Mouse (Mus musculus): Measurements from ENCODE around the gene Itgb7.
"Not testable (repeated sequence)": the region's sequence is repeated elsewhere in the genome, so short reads cannot be mapped to it uniquely, and the experiment has no call there.

Itgb7 gene

DNA sequence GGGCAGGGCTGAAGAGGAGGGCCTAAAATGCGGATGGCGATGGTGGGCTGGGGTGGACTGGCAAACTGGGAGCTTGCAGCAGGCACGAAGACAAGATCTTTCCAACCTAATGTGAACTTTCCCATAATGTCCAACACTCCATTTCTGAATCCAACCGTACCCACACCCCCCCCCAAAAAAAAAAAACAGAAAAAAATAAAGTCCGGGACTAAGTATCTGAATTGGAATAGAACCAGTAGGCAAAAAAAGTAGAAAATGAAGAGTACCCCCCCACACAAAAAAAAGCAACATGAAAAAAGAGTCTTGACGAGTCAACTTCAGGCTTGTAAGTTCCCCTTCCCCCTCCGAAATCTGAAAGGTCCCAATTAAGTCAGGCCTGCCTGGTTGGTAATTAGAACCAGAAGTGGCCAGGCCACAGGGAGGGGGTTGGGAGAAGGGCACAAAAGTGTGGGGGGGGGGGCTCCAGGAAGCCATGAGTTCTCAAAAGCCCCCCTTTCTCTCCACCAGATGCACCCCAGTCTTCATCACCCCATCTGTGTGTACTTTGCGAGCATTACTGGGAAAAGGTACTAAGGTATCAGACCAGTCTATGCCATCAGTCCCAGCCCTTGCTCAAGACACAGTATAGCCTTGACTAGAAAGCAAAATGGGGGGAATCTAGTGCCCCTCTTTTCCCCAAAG, 16.5 kb upstream of the Itgb7 start:
- peak; percentile 31 for DNase-seq

DNA sequence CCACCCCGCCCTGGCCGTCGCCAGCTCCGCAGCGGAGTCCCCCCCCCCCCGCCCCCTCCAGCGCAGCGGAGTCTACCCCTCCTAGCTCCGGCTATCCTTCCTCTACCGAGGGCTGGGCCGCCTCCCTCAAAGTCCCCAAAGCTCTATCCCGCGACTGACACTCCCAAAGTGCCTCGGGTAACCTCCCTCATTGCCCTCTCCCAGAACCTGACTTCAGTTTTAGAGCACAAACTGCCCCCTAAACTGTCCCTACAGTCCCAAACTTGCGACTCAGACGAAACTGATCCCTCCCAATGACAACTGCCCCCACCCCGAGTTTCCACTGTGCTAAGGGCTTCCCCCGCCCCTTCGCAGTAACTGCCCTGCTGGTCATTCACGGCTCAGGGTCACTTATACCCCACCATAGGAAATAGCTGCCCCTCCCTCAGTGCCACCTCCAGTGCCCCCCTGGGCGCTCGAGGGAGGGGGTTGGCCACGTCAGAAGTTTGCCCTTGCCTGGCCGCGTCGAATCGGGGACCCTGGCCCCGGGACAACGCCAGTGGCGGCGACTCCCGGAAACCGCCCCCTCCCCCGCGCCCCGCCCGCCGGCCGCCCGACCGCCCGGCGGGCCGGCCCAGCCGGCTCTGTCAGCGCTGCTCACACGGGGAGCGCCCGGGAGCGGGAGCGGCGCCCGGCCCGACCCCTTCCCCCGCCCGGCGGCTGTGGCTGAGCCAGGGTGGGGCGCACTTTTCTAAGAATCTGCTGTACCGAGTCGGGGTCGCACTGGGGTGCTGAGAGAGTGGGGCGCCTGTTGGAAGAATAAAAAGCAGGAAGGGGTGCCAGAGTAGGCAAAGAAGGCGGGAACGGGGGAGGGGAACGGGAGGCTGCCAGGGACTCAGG, 15.7 kb upstream of the Itgb7 start:
- peak; percentile 90 for DNase-seq

DNA sequence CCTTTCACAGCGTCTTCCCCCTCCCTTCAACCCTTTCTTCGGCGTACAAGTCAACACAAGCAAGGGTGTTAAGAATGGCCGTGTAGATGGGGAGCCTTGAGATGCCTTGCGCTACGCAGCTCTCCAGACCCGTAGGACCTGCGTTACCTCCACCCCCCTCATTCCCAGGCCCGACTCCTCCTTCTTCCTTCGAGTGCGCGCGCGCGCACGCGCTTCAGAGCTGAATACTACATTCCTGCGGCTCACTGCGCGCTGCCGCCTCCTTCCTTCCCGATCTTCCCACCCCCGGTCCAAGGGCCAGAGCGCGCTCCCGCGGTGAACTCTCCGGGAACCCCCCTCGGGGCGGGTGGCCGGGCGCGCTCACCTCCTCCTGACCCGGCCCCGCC, 15.1 kb upstream of the Itgb7 start:
- peak; percentile 99 for DNase-seq

GRCm38 (mm10) chr15:102245891-102246741, 14.4 kb upstream of the Itgb7 start:
- DNase-seq = peak; percentile 89

DNA sequence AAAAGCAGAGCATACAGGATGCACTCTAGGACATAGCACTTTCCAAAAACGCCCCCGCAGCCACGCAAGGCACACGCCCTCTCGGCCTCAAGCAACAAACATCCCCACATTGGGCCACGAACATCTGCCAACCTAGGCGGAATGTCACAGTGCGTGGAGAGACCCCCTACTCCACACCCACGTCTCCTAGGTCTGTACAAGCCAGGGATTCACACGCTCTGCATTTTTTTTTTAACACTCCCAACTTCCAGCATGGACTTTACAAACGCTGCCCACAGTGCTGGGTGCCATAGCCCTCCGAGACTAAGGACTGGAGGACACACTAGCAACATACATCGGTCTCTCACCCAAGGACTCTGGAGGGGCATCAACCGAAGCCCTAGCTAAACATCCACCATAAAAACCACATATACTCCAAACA, 13.7 kb upstream of the Itgb7 start:
- peak; percentile 44 for DNase-seq

DNA sequence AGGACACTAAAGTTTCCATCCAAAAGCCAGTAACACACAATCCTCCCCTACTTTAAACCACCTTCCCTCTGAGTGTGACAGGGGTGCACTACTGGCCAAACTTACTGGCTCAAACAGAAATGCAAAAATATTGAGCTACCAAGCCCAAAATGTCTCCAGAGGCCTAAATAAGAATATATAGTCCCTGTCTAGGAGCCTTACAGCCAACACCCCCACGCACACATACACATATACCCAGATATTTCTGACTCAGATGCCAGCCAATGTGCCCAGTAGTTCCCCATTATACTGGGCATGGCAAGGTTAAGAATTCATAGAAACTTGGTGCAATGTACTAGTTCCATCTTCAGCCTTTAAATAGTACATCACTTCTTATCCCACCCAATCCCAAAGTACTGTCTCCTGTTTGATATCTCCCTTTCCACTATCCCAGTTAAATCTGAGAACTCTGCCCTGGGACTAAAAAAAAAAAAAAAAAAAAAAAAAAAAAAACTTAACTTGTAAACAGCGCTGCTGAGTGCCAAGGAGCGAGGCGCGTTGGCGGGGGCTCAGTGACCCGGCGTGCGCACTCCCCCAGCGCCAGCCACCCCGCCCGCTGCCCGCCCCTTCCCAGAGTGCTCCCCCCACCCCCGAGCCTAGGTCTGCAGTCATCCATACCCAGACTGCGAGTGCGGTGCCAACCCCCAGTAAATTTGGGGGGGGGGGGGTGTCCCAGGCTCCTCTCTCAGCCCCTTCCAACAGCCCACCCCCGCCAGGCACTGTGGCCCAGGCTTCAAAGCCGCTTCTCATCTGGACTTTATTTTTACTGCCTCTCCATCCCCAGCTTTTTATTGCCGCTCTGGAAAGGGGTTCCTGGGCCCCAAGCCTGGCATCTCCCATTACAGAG, 12.8 kb upstream of the Itgb7 start:
- DNase-seq = peak; percentile 67

- peak; percentile 67 for DNase-seq
Observed at GRCm38 (mm10) chr15:102243229-102244190, 11.8 kb upstream of the Itgb7 start.

- DNase-seq = no peak
Observed at GRCm38 (mm10) chr15:102242404-102243228, 10.9 kb upstream of the Itgb7 start.

GRCm38 (mm10) chr15:102240607-102241006, 8.9 kb upstream of the Itgb7 start:
- peak; percentile 82 for DNase-seq

GRCm38 (mm10) chr15:102239851-102240250, 8.1 kb upstream of the Itgb7 start:
- no peak for DNase-seq

- peak; percentile 92 for DNase-seq
Observed at GRCm38 (mm10) chr15:102239260-102239590, 7.5 kb upstream of the Itgb7 start.

DNA sequence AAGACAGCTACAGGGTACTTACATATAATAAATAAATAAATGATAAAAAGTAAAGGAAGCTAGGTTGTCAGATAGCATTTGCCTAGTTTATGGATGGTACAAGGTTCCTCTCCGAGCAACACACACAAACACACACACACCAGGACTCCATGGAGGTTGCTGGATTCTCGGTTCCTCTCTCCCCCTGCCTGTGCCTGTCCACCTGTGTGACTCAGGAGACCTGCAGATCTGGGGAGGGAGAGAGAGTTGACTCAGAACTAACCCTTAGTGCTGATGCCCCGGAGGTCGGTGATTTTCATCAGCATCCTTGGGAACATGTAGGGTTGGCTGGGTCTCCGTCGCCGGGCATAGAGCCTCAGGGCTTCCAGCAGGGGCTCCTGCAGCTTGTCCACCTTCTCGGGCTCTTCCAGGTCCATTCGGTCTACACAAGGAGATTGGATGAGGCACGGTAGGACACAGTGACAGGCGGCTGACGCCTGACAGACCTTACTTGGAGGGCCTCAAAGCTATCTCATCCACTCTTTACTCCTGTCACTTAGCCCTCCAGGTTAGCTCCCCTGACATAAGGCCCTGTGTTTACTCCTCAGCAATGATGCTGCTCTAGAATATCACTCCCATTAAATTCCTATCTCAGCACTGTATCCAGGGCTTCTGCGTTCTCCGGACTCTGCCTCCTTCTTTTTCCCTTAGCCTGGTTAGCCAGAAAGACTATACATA, 7.0 kb upstream of the Itgb7 start:
- no peak for DNase-seq

DNA sequence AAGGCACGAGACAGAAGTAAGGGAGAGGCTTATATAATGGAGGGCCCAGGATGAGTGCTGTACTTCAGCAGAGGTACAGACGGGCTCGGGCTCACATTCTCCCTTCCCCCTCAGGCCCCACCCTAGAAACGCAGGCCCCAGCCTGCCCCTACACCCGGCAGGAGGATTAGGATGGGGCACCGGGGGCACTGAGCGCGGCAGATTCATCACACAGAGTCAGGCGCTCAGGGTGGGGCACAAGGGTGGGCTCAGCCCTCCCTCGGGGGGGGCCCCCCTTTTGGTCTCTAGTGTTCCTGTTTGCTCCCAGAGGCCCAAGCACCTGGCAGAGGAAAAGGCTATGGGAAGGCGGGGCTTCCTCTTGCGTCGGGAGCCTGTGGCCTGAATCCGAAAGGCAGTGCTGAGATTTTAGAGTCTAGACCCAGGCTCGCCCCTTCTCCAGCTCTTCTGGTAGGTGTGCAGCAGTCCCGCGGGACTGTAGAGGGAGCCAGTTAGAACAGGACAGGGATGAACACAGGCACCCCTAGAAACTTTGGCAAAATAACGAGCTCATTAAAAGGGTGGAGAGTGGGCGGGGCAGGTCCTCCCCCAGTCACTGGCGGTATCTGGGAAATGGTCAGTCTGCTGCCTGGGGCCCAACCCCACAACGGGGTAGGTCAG, 3.8 kb upstream of the Itgb7 start:
- peak; percentile 58 for DNase-seq

GRCm38 (mm10) chr15:102233896-102234295, 2.2 kb upstream of the Itgb7 start:
- DNase-seq = no peak

DNA sequence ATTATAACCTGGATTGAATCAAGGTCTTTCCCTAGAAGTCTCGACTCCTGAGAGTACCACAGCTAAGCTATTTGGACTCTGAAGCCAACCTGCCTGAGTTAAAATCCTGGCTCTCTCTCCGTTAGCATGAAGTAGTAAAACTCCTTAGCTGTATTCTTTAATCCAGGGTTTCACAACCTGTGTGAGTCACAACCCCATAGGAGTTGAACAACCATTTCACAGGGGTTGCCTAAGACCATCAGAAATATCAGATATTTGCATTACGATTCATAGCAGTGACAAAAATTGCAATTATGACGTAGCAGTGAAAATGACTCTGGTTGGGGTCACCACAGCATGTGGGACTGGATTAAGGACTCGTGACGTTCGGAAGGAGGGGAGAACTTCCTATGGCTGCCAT, 1.0 kb upstream of the Itgb7 start:
- no peak for DNase-seq

GRCm38 (mm10) chr15:102230408-102231321, 1.1 kb downstream of the Itgb7 start:
- DNase-seq = no peak

GRCm38 (mm10) chr15:102225619-102226018, 6.1 kb downstream of the Itgb7 start:
- not testable (repeated sequence) for DNase-seq
